Mouse (Mus musculus) heart, embryonic 10.5 days (tissue): ENCODE results near the gene Olfr1107. TPM values are rescaled to one million over a fixed set of nuclear protein-coding genes. Genes with fewer than 3 reads are reported as not detected.

Experiments
- DNase-seq: peaks from one replicate; pipeline ENCODE4 v3.0.0-alpha.2; 2017; ENCODE audit warnings: low spot score
- H3K27ac ChIP-seq: fragments of 300-500 bp; sonication (generic); 2 replicates; pipeline ENCODE4 v1.5.1; 2016; ENCODE audit warnings: mild to moderate bottlenecking
- H3K27me3 ChIP-seq: fragments of 300-500 bp; sonication (generic); 2 replicates; pipeline ENCODE4 v1.6.1; 2016; ENCODE audit warnings: mild to moderate bottlenecking; ENCODE audit not compliant: poor library complexity, insufficient read depth, severe bottlenecking
- H3K36me3 ChIP-seq: fragments of 300-500 bp; sonication (generic); 2 replicates; pipeline ENCODE4 v1.6.1; 2016; ENCODE audit warnings: mild to moderate bottlenecking, moderate library complexity
- H3K4me1 ChIP-seq: fragments of 300-500 bp; sonication (generic); 2 replicates; pipeline ENCODE4 v1.6.1; 2016; ENCODE audit warnings: mild to moderate bottlenecking
- H3K4me3 ChIP-seq: fragments of 300-500 bp; sonication (generic); 2 replicates; pipeline ENCODE4 v1.5.1; 2016; ENCODE audit warnings: mild to moderate bottlenecking, moderate library complexity
- H3K9me3 ChIP-seq: fragments of 300-500 bp; sonication (generic); 2 replicates; pipeline ENCODE4 v1.6.1; 2016; ENCODE audit warnings: mild to moderate bottlenecking, moderate library complexity
- WGBS: fragments of 180-500 bp; shearing (Covaris S2); methylation state at CpG from one replicate; pipeline ENCODE4 v1.1.7; 2016; 5-methylcytosine and 5-hydroxymethylcytosine counted together
- polyA plus RNA-seq: library from polyadenylated mRNA; unstranded; fragments of >200 nt; fragmentation: Nextera tagmentation; extraction: Ambion mirVana; gene quantifications from 2 replicates; pipeline ENCODE4 v1.2.1, GENCODE M21; 2016

Olfr1107 gene
- not detected in 2 replicates for polyA plus RNA-seq

- H3K4me3 ChIP-seq: no peak within 1 kb of the TSS
- DNase-seq: no peak
- no peaks in the 10 kb centered on the region for H3K9me3 ChIP-seq
- 71% methylated on average over 1 of the region's 1 CpGs for WGBS
- H3K27ac ChIP-seq: no peak within 1 kb of the TSS
- no peaks in the 10 kb centered on the region for H3K4me1 ChIP-seq
- no peaks in the 10 kb centered on the region for H3K36me3 ChIP-seq
- H3K27me3 ChIP-seq: no peaks in the 10 kb centered on the region
These were observed at the start of gene Olfr1107 for GRCm38 (mm10) chr2:87075717-87076116. TSS of gene Olfr1107 (minus strand) at chr2:87075817.

GRCm38 (mm10) chr2:87114467-87114866, 38.9 kb upstream of the Olfr1107 start, which contains the start of gene Olfr259:
TSS of gene Olfr259 (minus strand) at chr2:87114567.
- Histone ChIP-seq H3K27me3 (no peaks in the 10 kb centered on the region), H3K36me3 (no peaks in the 10 kb centered on the region), H3K4me3 (no peak within 1 kb of the TSS), H3K27ac (no peak within 1 kb of the TSS), H3K9me3 (no peaks in the 10 kb centered on the region), H3K4me1 (no peaks in the 10 kb centered on the region)
- DNase-seq: no peak

GRCm38 (mm10) chr2:87095908-87096307, 20.3 kb upstream of the Olfr1107 start, which contains the start of gene Olfr1109:
TSS of gene Olfr1109 (minus strand) at chr2:87096008.
- no peaks in the 10 kb centered on the region for H3K9me3 ChIP-seq
- H3K27me3 ChIP-seq: no peaks in the 10 kb centered on the region
- no peak within 1 kb of the TSS for H3K4me3 ChIP-seq
- no peaks in the 10 kb centered on the region for H3K36me3 ChIP-seq
- H3K27ac ChIP-seq: no peak within 1 kb of the TSS
- H3K4me1 ChIP-seq: no peaks in the 10 kb centered on the region
- 73% methylated on average over 1 of the region's 1 CpGs for WGBS
- DNase-seq: no peak

GRCm38 (mm10) chr2:87052173-87052572, 23.4 kb downstream of the Olfr1107 start, which contains the start of gene Olfr1106:
TSS of gene Olfr1106 (minus strand) at chr2:87052273.
- Histone ChIP-seq H3K9me3 (no peaks in the 10 kb centered on the region), H3K27ac (no peak within 1 kb of the TSS), H3K4me1 (no peaks in the 10 kb centered on the region), H3K27me3 (no peaks in the 10 kb centered on the region), H3K4me3 (no peak within 1 kb of the TSS), H3K36me3 (no peaks in the 10 kb centered on the region)
- 73% methylated on average over 1 of the region's 1 CpGs for WGBS
- no peak for DNase-seq

GRCm38 (mm10) chr2:87036431-87036830, 39.2 kb downstream of the Olfr1107 start, which contains the start of gene Olfr1105:
TSS of gene Olfr1105 (minus strand) at chr2:87036531.
- Histone ChIP-seq H3K36me3 (no peaks in the 10 kb centered on the region), H3K4me1 (no peaks in the 10 kb centered on the region), H3K27me3 (no peaks in the 10 kb centered on the region), H3K4me3 (no peak within 1 kb of the TSS), H3K27ac (no peak within 1 kb of the TSS), H3K9me3 (no peaks in the 10 kb centered on the region)
- no peak for DNase-seq

- no peaks in the 10 kb centered on the region for H3K27me3 ChIP-seq
- DNase-seq: no peak
- H3K9me3 ChIP-seq: no peaks in the 10 kb centered on the region
- H3K4me3 ChIP-seq: no peak within 1 kb of the TSS
- H3K4me1 ChIP-seq: no peaks in the 10 kb centered on the region
- no peak within 1 kb of the TSS for H3K27ac ChIP-seq
- no peaks in the 10 kb centered on the region for H3K36me3 ChIP-seq
- 67% methylated on average over 1 of the region's 1 CpGs for WGBS
These were observed 48.6 kb downstream of the Olfr1107 start, which contains the start of gene Olfr1104 for GRCm38 (mm10) chr2:87026980-87027379. TSS of gene Olfr1104 (minus strand) at chr2:87027080.

Other genes starting within 250 kb of the Olfr1107 start
- not detected in 2 replicates for gene Olfr1095, start 224.1 kb downstream of the Olfr1107 start, polyA plus RNA-seq
- not detected in 2 replicates for gene Gm13723, start 201.0 kb downstream of the Olfr1107 start, polyA plus RNA-seq
- gene Olfr1097, start 183.6 kb downstream of the Olfr1107 start, polyA plus RNA-seq: not detected in 2 replicates
- gene Olfr1098, start 151.3 kb downstream of the Olfr1107 start, polyA plus RNA-seq: not detected in 2 replicates
- not detected in 2 replicates for gene Olfr1099, start 115.1 kb downstream of the Olfr1107 start, polyA plus RNA-seq
- gene Olfr1100, start 95.9 kb downstream of the Olfr1107 start, polyA plus RNA-seq: not detected in 2 replicates
- not detected in 2 replicates for gene Olfr1101, start 84.6 kb downstream of the Olfr1107 start, polyA plus RNA-seq
- not detected in 2 replicates for gene Olfr1102, start 77.4 kb downstream of the Olfr1107 start, polyA plus RNA-seq
- gene Olfr1104, start 48.7 kb downstream of the Olfr1107 start, polyA plus RNA-seq: not detected in 2 replicates
- gene Olfr1105, start 39.3 kb downstream of the Olfr1107 start, polyA plus RNA-seq: not detected in 2 replicates
- not detected in 2 replicates for gene Olfr1106, start 23.5 kb downstream of the Olfr1107 start, polyA plus RNA-seq
- gene Olfr1109, start 20.2 kb upstream of the Olfr1107 start, polyA plus RNA-seq: not detected in 2 replicates
- not detected in 2 replicates for gene Olfr259, start 38.8 kb upstream of the Olfr1107 start, polyA plus RNA-seq
- not detected in 2 replicates for gene Olfr1110, start 64.5 kb upstream of the Olfr1107 start, polyA plus RNA-seq
- not detected in 2 replicates for gene Olfr1111, start 76.8 kb upstream of the Olfr1107 start, polyA plus RNA-seq
- not detected in 2 replicates for gene Olfr1112, start 112.0 kb upstream of the Olfr1107 start, polyA plus RNA-seq
- not detected in 2 replicates for gene Olfr1113, start 133.2 kb upstream of the Olfr1107 start, polyA plus RNA-seq
- not detected in 2 replicates for gene Olfr1115, start 172.2 kb upstream of the Olfr1107 start, polyA plus RNA-seq
- gene Olfr1116, start 191.7 kb upstream of the Olfr1107 start, polyA plus RNA-seq: not detected in 2 replicates
- gene Olfr1118, start 231.8 kb upstream of the Olfr1107 start, polyA plus RNA-seq: not detected in 2 replicates